Mouse (Mus musculus) NIH3T3 (cell line): Measurements from ENCODE around the gene Zfp446.

Source experiments
- DNase-seq: peaks from one replicate; pipeline ENCODE4 v3.0.0-alpha.2; 2012; ENCODE audit warnings: low read depth

The Zfp446 gene

DNA sequence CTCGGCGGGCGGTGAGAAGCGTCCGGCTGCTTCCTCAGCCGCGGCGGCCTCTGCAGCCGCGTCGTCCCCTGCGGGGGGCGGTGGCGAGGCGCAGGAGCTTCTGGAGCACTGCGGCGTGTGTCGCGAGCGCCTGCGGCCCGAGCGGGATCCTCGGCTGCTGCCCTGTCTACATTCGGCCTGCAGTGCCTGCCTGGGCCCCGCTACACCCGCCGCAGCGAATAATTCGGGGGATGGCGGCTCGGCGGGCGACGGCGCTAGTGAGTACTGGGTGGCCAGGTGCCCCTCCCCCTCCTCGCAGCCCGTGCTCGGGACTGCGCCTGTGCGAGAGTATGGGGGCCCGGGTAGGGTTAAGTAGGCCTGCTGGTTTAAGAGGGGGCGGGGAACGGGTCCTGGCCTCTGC lies 47.2 kb downstream of the Zfp446 start:
- peak; percentile 88 for DNase-seq

DNA sequence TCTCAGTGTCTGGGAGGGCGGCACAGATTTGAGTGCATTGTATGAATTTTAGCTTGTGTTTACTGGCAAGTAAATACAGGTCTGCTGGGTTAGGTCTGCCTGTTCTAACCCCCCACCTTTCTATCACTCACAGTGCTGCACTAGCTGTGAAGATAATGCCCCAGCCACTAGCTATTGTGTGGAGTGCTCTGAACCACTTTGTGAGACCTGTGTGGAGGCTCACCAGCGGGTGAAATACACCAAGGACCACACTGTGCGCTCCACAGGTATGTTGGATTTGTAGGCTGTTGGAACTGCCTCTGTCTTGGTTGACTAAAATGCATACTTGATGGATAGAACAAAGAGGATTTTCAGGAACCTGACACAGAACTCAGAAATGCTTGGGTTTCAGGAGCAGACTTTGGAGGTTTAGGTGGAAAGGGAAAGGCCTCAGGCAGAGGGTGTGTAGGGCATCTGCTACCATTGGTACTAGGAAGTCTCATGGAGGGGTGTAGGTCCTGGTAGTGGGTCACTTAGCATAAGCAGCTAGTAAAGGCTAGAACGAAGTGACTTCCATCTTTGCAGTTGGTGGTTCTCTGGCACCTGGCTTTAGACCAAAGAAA lies 48.0 kb downstream of the Zfp446 start:
- no peak for DNase-seq

DNA sequence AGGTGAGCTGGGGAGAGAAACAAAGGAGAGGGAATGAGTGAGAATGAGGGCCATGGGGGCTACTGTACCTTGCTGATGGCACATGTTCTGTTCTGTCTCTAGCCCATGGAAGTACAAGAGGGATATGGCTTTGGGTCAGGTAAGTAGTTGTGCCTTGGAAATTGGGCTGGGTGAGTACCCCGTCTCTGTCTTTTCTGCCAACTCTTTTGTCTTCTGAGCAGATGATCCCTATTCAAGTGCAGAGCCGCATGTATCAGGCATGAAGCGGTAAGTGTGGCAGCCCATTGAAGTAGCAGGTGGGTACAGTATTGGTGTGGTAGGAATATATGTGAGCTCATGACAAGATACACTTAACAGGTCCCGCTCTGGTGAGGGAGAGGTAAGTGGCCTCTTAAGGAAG lies 51.3 kb downstream of the Zfp446 start:
- no peak for DNase-seq

DNA sequence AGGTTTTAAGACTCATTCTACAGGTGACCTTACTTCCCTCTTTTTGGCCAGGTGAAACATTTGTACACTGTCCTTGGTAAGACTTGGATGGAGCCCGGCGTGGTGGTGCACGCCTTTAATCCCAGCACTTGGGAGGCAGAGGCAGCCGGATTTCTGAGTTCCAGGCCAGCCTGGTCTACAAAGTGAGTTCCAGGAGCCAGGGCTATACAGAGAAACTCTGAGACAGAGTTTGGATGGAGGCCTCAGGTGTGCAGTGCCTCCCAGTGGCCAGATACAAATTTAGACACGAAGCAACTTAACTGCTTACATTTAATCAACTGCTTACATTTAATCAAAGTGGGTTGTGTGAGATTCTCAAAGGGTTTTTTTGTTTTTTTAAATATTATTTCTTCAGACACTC lies 53.4 kb downstream of the Zfp446 start:
- DNase-seq = peak; percentile 70

DNA sequence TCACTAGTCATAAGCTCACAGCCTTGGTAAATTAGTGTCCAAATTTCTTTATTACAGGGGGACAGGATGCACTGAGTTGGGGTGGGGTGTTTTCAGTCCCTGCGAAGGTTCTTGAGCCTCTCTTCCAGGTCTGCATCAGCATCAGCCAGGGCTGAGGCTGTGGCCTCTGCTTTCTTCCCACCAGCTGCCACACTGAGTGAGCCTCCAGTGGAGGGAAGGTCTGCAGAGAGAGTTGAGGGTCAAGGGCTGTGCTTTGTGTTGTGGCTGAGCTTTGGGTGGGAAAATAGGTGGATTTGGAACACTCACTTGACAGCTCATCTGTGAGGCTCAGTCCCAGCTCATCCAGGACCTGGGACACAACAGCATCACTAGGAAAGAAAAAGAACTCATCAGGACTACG lies 54.3 kb downstream of the Zfp446 start:
- DNase-seq = no peak

DNA sequence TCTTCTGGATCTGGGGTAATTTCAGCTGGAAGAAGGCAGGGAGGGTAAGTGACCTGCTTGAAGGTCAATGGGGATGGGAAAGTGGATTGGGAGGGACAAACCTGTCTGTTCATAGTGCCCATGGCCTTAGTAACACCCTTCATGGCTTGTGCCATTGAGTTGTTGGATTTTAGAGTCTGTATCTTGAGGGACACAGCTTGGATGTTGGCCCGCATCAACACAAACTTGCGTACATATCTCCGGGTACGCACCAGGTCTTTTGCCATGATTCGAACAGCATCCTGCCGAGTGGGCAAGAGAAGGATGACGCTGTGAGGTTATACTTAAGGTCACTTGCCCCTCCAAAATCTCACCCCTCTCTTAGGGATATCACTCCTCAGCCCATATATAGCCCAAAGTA lies 54.9 kb downstream of the Zfp446 start:
- DNase-seq = no peak

DNA sequence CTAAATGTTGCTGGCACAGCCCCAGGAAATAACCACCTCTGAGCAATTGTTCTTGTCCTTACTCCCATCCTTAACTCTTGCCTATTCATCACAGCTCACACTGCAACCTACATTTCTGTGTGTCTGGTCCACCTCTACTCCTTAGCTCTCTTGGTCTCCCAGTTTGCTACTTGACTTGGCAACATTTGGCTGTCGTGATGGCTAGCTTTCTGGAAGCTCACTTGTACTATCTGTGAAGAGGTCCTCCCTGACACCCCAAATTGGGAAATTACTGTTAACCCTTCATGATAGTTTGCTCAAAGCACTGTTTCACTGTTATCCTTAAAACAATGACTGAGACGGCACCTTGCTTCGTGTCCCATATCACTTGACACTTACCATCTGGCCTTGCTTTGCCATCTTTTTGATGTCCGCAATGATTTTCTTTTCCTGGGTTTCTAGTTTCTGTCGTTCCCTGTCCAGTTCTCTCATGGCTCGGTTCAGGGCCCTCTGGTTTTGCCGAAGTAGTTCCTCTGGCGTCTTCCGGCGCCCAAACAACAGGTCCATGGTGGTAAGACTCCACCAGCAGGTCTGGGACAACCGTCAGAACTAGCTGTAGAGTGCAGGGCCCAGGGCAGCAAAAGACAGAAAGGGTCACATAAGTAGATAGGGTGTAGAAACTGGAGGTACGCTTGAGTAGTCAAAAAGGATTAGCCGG lies 56.0 kb downstream of the Zfp446 start:
- DNase-seq = no peak

DNA sequence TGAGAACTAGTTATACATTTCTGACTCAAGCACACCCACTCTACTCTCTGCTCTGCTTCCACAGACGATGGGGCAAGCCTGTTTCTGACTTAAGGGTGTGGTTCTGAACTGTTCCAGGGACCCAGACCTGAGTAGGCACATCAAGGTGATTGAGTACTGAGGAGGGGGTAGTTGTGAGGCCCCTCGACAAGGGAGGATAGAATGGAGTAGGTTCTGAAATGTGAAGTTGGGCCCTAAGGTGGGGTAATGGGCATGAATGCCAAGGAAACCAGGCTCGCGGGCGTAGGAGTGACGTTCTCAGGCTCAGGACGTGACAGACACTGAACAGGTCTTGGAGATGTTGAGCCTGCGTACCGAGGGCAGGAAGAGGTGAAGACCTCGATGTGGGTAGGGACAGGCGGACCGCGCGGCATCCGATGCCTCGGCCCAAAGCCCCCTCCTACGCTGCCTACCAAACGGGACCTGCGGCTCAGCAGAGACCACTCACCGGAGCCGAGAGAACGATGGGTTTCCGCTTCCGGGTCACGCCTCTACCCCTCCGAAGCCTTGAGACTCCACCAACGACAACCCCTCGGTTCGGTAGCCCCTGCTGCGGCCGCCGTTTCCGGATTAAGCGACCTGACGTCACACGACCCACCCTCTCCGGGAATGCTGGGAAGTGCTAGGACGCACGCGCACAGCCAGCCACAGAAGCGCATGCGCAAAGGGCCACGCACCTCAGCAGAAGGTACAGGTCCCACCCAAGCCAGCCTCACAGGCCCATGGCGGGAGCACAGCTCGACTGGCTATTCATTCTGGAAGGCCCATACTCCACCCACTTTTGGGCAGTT lies 56.7 kb downstream of the Zfp446 start, which contains the start of gene Chmp2a:
Gene Chmp2a (minus strand): TSS at position 660 of the 830 bp plus-strand sequence.
- DNase-seq = peak; percentile 98
